Mouse (Mus musculus): ENCODE measurements around the gene Cfdp1.

The Cfdp1 gene

DNA sequence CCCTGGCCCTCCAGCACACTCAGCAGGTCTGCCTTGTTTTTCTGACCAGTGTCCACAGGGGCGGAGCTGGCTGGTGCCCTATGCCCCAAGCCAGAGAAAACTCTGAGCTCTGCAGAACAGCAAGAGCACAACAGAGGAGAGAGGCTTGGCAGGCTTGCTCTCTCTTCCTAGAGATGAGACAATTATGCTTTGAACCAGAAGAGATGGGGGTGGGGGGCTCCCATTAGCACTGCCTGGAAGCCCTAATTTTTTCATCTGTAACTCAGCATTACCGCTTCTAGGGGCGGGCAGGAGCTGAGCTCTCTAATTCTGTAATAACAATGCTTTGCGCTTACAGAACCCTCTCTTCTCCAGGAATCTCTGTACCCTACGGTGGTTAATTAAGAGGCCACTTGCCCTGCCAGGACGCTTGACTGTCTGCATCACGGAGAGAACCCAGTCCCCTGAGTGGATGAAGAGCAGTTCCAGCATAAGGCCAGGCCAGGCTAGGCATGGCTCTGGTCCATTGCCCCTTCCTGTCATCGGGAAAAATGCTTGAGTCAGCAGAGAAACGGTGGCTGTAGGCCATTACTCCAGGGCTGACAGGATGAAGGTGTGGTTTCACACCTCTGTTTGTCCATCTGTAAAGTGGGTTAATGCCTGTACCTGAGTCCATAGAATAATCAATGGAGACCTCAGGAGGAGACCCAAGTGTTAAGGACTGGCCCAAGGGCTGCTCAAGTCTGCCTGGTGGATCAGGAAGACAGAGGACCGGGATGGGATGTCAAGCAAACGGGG lies 111.6 kb downstream of the Cfdp1 start:
- no peak for DNase-seq (ENCODE audit: low read depth in 2 of 2, low spot score in 2 of 2)

DNA sequence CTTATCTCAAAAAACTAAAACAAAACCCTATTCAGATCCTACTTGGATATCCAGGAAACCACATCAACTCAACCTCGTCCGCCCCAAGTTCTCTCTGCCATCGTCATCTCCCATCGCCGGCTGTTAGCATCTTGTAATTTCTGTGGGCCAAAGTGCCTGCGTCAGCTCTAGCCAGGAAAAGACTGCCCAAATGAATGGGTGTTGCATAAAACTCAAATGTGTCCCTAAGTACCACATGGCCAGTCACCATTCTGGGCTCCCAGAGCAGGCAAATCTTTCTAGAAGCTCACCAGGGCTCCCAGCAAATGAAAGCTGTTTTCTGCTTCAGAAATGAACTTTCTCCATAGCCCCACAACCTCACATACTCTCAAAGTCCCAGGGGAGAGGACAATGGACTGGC lies 112.5 kb downstream of the Cfdp1 start:
- no peak for DNase-seq (ENCODE audit: low read depth in 2 of 2, low spot score in 2 of 2)

DNA sequence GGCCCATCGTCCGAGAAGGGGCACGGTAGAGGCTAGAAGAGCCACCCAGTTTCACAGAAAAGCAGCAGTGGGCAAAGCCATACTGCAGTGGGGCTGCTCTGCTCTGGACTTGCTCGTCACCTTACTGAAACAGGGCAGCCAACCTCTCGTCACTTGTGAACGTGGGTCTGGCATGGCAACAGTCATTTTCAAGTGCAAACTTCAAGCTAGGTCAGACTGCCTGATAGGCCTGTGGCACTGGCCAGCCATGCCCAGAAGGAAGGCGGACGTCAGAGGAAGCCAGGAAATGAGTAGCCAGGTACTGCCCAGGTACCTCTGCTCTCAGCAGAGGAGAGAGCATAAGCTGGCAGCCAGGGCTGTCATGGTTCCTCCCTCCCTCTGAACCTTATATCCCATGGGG lies 113.1 kb downstream of the Cfdp1 start:
- no peak for DNase-seq (ENCODE audit: low read depth in 2 of 2, low spot score in 2 of 2)

DNA sequence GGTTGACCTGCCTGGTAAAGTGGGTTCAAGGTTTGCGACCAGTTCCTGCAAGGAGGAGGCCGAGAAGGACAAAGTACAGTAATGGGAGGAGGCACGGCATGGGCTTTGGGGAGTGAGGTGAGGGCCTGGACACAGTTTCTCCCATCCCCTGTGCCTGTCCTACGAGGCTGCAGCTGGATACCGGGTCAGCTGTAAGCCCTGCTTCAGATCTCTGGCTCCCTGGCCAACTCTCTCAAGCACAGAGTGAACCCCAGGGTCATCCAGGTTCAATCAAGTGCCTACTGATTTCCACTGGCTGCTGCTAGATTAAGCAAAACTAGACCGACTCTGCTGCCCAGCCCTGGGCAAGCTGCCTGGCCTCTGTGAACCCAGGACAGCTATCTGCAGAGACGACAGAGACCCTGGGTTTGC lies 113.8 kb downstream of the Cfdp1 start:
- DNase-seq (ENCODE audit: low read depth in 2 of 2, low spot score in 2 of 2), result no peak

DNA sequence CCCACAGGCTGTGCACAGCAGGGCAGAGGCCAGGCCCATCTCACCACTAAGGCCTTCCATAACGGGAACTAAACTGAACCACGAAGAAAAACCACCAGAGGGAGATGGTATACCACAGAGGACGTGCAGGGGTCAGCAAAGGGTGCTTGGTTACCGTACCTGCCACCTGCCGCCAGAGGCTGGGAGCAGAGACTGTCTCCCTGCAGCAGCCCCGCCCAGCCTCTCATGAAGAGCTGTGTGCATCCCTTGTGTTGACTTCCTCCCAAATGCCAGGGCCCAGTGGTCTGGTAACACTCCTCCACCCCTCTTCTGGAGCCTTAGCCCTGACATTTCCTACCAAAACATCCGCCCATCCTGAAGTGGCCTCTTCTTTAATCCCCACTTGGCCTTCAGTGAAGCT lies 114.5 kb downstream of the Cfdp1 start:
- DNase-seq (ENCODE audit: low read depth in 2 of 2, low spot score in 2 of 2), result no peak

DNA sequence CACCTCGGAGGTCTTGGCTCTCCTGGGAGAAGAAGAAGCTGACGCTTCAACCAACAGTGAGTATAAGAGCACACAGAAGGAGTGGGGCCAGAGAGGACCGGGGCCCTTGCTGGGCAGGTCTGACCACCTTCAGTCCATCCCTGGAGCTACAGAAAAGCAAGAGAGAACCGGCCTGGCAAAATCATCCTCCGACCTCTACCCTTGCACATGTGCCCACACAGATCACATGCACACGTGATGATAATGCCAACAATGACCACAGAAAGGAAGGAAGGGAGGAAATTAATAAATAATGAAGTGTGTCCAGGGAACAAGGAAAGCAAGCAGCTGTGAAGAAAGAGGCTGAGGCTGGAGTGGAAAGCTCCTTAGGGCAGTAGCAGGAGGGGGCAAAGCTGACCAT lies 115.2 kb downstream of the Cfdp1 start:
- no peak for DNase-seq (ENCODE audit: low read depth in 2 of 2, low spot score in 2 of 2)

DNA sequence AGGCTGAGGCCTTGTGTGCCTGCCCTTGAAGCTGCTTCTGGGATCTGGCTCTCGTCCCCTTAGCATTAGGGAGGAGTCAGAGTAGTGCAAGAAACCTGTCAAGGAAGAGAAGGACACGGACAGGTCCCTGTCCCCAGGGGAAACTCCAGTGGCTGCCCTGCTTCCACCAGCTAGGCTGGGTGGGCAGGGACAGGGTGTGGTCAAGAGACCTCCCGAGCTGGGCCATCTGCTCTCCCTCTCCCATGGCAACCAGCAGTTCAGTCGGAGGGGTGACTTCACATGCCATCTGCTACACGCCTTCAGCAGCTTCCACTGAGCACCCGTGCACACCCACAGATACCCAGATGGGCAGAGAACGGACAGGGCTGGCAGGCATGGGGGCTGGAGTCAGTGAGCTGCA lies 117.8 kb downstream of the Cfdp1 start:
- no peak for DNase-seq (ENCODE audit: low read depth in 2 of 2, low spot score in 2 of 2)

DNA sequence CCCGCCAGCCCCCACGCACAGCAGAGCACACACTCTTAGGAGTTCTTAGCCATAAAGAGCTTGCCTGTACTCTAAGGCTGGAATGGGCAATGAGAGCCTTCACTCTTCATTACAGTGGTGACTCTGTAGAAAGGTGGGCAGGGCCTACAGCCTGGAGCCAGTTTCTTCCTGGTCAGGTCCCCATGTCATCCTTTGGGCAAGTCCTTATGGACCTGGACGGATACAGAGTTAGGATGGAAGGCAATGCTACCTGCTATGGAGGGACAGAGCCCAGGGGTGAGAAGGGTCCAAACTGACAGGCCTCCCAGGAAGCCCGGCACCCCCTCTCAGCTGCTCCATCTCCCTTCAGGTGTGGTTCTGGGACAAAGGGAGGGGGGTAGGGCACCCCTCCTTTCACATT lies 118.3 kb downstream of the Cfdp1 start:
- no peak for DNase-seq (ENCODE audit: low read depth in 2 of 2, low spot score in 2 of 2)

DNA sequence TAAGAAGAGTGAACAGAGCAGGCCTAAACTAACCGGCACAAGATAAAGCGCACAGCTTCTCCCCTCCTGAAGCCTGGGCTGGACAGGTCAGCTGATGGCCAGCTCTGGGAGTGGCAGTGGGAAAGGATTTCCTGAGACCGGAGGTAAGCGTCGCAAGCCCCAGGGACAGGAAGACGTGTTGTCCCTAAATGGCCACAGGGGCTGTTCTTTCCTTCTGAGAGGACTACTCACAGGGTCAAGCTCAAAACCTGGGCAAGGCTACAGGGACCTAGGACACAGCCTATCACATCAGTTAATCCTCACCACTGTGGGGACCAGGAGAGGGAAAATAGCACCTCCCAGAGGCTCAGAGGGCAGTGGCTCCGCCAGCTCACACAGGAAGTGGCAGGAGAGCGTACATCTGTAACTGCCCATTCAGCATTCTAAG lies 118.7 kb downstream of the Cfdp1 start:
- no peak for DNase-seq (ENCODE audit: low read depth in 2 of 2, low spot score in 2 of 2)

DNA sequence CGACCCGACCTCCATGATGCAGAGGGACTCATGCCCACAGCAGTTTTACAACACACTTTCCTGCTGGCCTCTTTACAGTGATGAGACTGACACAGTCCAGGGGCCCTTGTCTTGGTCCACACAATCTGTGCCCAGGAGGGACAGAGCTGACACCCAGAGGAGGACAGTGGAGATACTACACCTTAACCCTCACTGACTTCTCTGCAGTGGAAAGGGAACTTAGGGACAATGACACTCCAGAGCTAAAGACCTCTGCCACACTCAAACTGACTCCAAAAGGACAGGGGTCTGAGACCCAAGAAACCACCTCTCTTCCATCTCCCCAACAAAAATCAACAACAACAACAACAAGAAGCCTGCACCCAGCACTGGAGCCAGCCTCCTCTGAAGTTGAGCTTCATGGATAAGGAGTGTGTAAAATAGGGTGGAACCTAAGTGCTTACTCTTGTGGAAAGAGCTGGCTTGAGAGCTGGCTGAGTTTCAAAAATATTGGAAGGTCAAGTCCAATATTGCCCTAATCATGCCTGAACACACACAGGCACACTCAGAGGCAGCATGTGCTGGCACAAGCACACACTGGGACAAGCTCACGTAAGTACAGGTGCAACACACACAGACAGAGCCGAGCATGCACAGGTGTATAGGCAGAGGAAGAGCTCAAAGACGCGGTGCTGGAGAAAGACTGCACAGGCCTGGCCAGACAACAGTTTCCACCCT lies 119.7 kb downstream of the Cfdp1 start:
- no peak for DNase-seq (ENCODE audit: low read depth in 2 of 2, low spot score in 2 of 2)

DNA sequence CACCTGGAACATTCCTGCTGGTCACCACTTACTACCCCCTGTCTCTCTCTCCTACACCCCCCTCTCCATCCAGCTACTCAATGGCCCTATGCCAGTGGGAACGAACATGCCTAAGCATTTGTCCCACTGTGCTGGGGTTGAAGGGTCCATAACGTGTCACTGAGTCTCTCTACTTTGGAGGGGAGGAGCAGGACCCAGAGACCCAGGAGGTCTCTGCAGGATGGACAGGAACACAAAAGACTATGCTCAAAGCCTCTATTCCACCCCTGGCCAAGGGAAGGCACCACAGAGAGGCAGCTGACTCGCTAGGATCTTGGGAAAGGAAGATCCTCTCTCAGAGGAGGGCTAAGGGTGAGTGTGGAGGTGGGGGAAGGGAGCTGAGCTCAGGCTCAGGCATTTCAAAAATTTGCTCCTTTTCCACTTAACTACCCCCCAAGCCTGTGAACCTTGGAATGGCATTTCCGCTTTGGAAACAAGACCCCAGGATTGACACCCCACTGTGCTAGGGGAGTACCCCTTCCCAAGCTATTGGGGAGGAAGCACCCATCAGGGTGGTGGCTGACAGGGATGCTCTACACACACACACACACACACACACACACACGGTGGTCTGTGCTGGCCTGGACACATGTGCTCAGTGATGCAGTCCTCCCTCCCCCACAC lies 120.4 kb downstream of the Cfdp1 start:
- DNase-seq (ENCODE audit: low read depth in 2 of 2, low spot score in 2 of 2), result no peak

DNA sequence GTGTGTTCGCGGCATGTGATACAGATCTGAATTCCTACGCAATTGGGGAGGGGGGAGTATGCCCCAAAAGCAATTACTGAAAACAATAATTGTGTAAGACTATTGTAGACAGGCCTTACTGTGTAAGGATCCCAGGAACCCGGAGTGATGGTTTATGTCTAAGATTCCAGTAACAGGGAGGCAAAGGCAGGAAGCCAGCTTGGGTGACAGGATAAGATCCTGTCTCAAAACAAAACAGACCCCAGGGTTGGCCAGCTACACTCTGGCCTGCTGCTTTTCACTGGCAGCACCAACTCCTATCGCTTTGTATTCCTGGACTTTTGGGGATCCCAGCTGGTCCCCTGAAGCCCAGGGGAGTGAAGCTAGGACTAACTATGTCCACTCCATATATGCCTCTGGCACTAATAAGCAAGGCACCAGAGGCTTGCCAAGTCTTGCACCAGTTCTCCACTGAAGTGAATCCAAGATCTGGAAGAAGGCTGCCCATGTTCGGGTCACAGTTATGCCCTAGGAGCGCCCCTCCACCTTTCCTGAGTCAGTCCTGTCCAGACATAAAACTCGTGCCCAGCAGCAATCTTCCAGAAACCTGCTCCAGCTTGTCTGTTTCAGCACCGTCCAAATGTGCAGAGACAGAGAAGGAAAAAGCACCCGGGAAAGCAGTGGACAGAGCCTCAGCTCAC lies 121.5 kb downstream of the Cfdp1 start:
- DNase-seq (ENCODE audit: low read depth in 2 of 2, low spot score in 2 of 2), result no peak

DNA sequence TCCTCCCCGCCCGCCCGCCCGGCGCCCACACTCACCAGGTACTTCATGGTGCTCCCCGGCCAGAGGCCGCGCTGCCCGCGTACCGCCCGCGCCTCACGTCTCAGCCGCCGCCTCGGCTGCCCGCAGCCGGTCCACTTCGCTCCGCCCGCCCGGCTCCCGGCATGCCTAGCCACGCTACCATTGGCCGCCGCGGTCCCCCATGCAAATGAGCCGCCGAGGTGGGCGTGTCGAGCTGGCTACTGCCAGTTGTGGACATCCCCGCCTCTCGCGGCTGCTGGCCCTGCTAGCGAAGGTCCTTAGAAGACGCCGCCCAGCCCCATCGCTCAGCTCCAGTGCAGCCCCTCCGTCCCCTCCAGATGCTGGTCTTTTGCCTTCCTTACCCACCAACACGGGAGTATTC lies 122.1 kb downstream of the Cfdp1 start:
- peak; percentile 43 to 49 for DNase-seq (ENCODE audit: low read depth in 2 of 2, low spot score in 2 of 2)

DNA sequence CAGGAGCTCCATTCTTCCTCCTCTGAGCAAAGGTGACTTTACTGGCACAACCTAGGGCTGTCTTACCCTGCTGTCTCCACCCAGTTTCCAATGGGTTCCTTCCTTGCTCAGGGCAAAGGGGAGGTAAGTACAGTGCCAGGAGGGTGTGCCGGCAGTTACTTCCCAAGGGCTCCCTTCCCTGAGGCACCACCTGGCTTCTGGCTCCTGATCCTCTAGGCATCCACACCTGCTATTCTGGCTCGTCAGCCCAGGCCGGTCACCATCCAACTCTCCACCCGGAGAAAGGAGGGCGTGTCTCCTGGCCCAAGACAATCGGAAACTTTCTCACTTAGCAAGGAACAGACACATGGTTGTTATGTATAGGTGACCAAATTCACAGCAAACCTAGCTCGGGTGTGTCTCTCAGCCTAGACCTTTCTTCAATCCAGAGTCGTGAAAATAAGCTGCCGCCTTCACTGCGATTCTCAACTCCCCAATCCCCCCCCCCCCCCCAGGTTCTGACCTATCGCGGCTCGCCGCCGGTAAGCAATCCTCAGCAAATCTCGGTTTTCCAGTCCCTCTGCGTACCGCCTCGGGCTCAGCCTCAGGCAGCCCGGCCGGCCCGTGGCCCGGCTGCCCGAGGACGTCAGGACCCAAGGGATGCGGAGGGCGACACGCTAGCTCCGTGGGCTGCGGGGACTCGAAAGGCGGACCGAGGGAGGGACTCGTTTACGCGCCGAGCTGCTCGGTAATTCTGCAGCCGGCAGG lies 122.7 kb downstream of the Cfdp1 start:
- DNase-seq (ENCODE audit: low read depth in 2 of 2, low spot score in 2 of 2), result no peak

DNA sequence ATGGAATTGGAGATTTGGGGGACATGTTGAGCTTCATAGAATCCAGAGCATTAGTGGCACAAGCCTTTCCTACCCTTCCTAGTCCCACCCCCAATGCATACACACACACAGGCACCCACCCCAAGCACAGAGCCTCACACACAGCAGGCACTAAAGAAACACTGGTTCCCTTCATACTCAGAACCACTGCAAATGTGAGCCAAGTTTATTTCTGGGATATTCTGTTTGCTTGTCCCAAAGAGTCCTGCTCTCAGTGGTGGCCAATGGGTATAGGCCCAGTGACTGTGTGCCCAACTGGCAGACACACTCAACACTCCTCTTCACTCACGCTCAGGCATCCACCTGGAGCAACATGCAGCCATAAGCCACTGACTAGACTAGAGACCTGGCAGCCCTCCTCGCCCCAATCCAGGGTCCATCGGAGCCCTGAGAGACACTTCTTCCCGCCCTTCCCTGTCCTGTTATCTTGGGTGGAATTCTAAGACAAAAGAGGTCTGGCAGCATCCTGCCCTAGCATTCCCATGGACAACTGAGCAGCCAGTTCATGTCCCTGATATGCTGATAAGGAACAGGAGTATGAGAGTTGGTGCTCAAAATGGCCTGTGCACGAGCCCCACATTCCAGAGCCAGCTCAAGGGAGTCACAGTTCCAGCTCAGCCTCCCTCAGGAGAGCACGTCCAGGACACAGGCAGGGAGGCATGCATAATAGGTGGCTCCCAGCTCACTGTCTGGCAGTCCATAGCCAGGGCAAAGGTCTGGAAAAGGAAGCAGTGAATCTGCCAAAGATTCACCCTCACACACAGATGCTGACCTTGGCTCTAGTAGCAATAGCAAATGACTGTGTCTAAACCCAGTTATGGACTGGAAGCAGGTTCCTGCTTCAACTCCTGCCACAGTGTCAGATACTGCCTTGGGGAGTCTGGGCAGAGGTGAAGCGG lies 124.6 kb downstream of the Cfdp1 start:
- DNase-seq (ENCODE audit: low read depth in 2 of 2, low spot score in 2 of 2), result no peak

DNA sequence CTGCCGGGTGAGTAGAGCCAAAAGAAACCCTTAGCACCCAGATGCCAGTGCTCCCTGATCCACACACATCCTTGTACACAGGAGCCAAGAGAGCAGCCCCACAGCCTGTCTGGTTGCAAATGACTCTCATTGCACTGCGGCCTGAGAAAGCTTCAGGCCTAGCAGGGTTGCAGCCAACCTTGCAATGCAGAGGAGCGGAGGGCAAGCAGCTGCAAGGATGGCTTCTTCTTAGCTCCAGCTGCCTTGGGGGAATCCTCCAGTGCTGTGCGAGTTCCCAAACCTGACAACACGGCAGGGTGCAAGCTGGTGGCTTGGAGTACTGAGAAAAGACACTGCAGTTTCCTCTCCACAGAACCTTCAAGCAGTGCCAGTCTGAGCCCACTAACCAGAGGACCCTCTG lies 125.6 kb downstream of the Cfdp1 start:
- no peak for DNase-seq (ENCODE audit: low read depth in 2 of 2, low spot score in 2 of 2)

DNA sequence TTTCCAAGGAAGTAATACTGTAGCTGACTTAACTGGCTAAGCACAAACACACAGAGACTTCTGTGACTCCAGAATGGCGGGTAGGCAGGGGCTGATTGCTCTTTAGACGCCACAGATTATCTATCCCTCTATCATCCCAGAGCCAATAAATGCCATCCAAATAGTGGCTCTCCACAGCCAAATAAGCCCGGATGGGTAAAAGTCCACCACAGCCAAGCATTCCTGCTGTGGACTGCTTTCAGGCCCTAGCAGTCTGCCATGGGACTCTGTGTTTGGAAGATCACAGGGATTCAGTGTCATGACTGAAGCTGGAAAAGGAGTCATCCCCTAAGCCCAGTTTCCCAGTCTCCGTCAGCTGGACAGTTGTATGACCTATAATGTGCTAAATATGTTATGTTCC lies 126.5 kb downstream of the Cfdp1 start:
- no peak for DNase-seq (ENCODE audit: low read depth in 2 of 2, low spot score in 2 of 2)

DNA sequence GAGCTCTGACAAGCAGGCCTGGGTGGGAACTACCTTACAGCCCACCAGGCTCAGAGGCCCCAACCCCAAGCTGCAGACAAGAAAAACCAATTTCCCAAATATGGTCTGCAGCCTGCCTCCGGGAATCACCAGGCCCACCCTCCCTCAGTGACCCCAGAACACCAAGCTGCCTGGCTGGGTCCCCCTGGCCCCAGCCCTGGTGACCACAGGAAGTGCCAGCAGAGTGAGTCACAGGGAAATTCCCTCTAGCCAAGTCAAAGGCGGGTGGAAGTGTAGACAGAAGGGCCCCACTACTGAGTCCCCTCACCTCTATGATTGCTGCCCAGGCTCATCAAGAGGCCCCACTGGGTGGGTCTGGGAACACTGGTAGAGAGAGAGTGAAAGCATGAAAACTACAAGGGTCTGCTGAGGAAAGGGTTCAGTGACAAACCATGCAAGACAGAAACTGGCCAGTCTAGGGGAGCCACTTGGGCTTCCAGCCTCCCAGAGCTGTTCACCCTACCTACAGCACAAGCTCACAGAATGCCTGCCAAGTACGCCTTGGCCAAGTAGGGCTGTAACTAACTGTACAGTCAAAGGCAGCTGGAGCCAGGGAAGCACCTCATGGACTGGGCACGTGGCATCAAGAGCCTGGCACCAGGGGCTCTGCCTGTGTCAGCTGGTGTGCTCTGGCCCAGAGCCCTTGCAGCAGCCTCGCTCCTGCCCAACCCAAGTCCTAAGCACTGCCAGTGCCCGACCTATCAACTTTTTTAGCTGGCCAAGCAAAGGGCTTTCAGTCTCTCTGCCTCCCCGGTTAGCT lies 127.8 kb downstream of the Cfdp1 start:
- DNase-seq (ENCODE audit: low read depth in 2 of 2, low spot score in 2 of 2), result no peak

DNA sequence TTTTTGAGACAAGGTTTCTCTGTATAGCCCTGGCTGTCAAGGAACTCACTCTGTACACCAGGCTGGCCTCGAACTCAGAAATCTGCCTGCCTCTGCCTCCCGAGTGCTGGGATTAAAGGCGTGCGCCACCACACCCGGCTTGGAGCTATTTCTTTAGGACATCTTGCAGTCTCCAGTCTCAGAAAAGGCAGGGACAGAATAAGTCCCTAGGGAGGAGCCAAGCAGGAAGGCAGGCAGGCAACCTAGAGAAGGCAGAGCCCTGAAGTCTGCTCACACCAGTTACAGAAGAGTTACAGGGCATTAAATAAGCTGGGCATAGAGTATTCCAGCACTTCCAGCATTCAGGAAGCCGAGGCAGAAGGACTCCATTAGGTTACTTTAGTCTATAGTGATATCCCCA lies 128.8 kb downstream of the Cfdp1 start:
- no peak for DNase-seq (ENCODE audit: low read depth in 2 of 2, low spot score in 2 of 2)

Measured in CD8-positive naive resting alpha-beta T cell, adult 2 months (primary cell).